Mouse (Mus musculus) T-cell, adult 2 months (primary cell): ENCODE measurements around the gene Psma6.

Source experiments
- DNase-seq: peaks from one replicate; pipeline ENCODE4 v3.0.0; 2022; ENCODE audit warnings: low spot score

Gene Psma6

GRCm38 (mm10) chr12:55464846-55465361 lies 80.9 kb downstream of the Psma6 start:
- DNase-seq: peak; percentile 68

GRCm38 (mm10) chr12:55465401-55465983 lies 81.5 kb downstream of the Psma6 start:
- no peak for DNase-seq

DNA sequence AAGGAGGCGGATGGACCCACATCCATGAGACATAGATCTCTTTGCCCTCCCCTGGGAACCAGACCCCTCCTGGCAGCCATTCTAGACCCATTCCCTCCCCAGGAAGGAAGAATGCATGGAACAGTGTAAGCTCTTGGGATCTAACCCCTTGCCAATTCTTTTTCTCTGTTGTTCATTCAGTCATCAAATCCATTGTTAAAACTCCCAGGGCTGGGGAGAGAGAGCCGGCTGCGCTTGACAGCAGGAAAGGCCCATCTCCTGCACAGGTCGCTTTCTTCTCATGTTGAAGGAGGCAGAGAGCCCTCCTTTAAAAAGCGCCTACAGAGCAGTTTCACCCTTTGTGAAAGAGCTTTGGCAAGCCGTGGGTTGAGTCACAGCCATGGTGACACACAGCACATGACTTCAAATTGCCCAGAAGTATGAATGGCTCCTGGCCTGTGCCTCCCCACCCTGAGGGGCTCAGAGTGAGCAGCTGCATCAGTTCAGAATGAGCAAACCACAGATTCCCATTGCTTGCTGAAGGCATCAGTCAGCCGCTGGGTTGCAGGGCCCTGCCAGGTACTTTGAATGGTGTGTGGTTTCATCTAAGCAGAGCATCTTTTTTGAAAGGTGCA lies 82.2 kb downstream of the Psma6 start:
- DNase-seq: peak; percentile 62

DNA sequence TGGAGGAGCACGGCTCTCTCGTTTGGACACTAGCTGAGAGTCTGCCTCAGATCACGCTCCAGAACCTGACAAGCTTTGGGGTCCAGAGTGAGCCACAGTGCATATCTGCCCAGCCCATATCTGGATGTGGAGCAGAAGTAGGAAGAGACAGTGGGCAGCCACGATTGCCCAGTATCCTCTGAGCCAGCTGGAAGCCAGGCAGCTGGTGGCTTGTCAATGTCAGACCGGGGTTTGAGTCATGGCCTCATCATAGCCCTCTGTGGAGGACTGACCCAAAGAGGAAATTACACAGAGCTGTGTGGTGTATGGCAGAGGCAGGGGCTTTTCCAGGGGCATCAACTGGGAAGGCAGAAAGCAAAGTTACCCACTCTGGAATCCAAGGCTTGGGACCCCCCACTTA lies 82.8 kb downstream of the Psma6 start:
- no peak for DNase-seq

- DNase-seq: no peak
Measured at GRCm38 (mm10) chr12:55467331-55468180, 83.5 kb downstream of the Psma6 start.
